Comparison of ENCODE assay signal across 7 mouse cellular contexts in the genomic region with DNA sequence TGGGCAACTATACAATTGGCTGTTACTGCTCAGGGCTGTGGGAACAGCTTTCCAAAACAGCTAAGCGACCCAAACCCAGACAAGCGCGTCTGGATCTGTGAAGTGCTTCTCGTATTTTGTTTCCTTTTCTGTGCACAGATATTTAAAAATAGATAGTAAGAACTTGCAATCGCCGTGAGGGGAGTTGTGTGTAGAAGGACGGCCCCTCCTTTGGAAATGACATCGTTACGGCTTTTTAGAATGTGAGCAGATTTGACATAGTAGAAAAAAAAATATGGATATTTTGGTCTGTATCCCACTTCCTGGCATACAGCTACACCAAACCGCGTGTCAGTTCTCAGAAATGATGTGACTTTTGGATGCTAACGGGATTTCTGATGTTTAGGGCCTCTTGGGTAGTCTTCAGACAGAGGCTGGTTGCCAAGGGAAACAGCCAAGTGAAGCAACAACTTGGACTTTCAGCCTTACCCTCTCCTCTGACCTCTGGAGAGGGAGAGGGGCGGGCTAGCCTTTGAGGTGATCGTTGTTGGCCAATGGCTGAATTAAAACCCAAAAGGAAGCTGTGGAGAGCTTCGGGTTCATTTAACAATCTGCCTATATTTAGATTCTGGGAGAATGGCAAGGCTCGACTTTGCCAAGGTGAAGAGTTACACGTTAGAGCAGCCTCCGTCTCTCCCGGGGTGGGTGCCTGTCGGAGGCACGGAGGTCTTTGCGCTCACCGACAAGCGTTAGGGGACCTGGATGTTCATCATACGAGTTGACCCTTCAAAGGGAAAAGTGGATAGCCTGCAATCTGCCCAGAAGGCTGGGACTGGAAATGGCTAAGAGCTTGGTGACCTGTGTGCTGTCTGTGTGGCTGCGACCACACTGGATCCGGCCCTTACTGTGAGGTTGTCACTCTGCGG. TPM values are rescaled to one million over a fixed set of nuclear protein-coding genes. Genes with fewer than 3 reads are reported as not detected.
DNase-seq lines count a peak whose midpoint lies in the region; ATAC-seq and TF ChIP-seq lines count a peak whose summit lies in the region.

No protein-coding gene starts in this region.

- H3K4me3 ChIP-seq in ES-Bruce4 (ENCODE audit: low read depth, low read length): peak overlapping the region; percentile 69
- no peak overlapping the region for H3K4me3 ChIP-seq in intestine, embryonic 14.5 days (ENCODE audit: low read depth, low read length)
- H3K4me3 ChIP-seq in liver, embryonic 15.5 days (replicated peaks): peak overlapping the region; percentile 23
- H3K4me3 ChIP-seq in stomach, embryonic 14.5 days (ENCODE audit: low read depth, low read length): no peak overlapping the region

- H3K36me3 ChIP-seq in ES-Bruce4 (ENCODE audit: control insufficient read depth, insufficient read depth, low read length, poor library complexity, severe bottlenecking): no peaks in the 10 kb centered on the region
- no peaks in the 10 kb centered on the region for H3K36me3 ChIP-seq in intestine, embryonic 14.5 days (ENCODE audit: control insufficient read depth, insufficient read depth, low read length)
- no peaks in the 10 kb centered on the region for H3K36me3 ChIP-seq in liver, embryonic 15.5 days (replicated peaks)
- H3K36me3 ChIP-seq in stomach, embryonic 14.5 days (ENCODE audit: control insufficient read depth, insufficient read depth, low read length): no peaks in the 10 kb centered on the region

- TF ChIP-seq CTCF in ES-Bruce4 (IDR thresholded peaks at IDR 0.05; ENCODE audit: low read depth, low read length): no peak

- H3K4me1 ChIP-seq in ES-Bruce4 (ENCODE audit: control insufficient read depth, insufficient read depth, low read length): no peaks in the 10 kb centered on the region
- peaks cover 7% of the 10 kb centered on the region for H3K4me1 ChIP-seq in intestine, embryonic 14.5 days (replicated peaks; ENCODE audit: control insufficient read depth, insufficient read depth, low read length)
- H3K4me1 ChIP-seq in liver, embryonic 15.5 days (replicated peaks): peaks cover 42% of the 10 kb centered on the region
- H3K4me1 ChIP-seq in stomach, embryonic 14.5 days (ENCODE audit: control insufficient read depth, insufficient read depth, low read length): peaks cover 2% of the 10 kb centered on the region; the same call in 1 of the 2 replicates

- WGBS in intestine, embryonic 14.5 days: 60% methylated on average over 28 of the region's 28 CpGs
- 51% methylated on average over 28 of the region's 28 CpGs for WGBS in liver, embryonic 15.5 days (ENCODE audit: insufficient replicate concordance)
- WGBS in stomach, embryonic 14.5 days: 62% methylated on average over 28 of the region's 28 CpGs

- peak; percentile 33 for ATAC-seq in granulocyte monocyte progenitor cell, adult 5-6 weeks (replicated peaks; ENCODE audit: poor library complexity, severe bottlenecking)
- ATAC-seq in intestine, embryonic 14.5 days (replicated peaks; ENCODE audit: low FRiP score, low TSS enrichment, low read depth): no peak
- peak; percentile 17; the same call in 1 of the 2 replicates for ATAC-seq in liver, embryonic 15.5 days (ENCODE audit: insufficient read depth)
- no peak for ATAC-seq in stomach, embryonic 14.5 days (ENCODE audit: insufficient number of reproducible peaks, insufficient read depth, low FRiP score, low read depth)

- H3K9me3 ChIP-seq in ES-Bruce4 (replicated peaks; ENCODE audit: control insufficient read depth, insufficient read depth, low read length, poor library complexity, severe bottlenecking): no peaks in the 10 kb centered on the region
- no peaks in the 10 kb centered on the region for H3K9me3 ChIP-seq in intestine, embryonic 14.5 days (ENCODE audit: control insufficient read depth, low read length)
- no peaks in the 10 kb centered on the region for H3K9me3 ChIP-seq in liver, embryonic 15.5 days (replicated peaks)
- H3K9me3 ChIP-seq in stomach, embryonic 14.5 days (ENCODE audit: control insufficient read depth, low read depth, low read length): no peaks in the 10 kb centered on the region

- peak overlapping the region; percentile 22 for H3K4me2 ChIP-seq in intestine, embryonic 14.5 days (ENCODE audit: low read length)
- H3K4me2 ChIP-seq in liver, embryonic 15.5 days: peak overlapping the region; percentile 42
- H3K4me2 ChIP-seq in stomach, embryonic 14.5 days (replicated peaks; ENCODE audit: low read depth, low read length): peak overlapping the region; percentile 35

- TF ChIP-seq POLR2A in ES-Bruce4 (IDR thresholded peaks at IDR 0.05; ENCODE audit: insufficient read depth, low read length): no peak

- DNase-seq in ZHBTc4 (ENCODE audit: low read depth, low spot score): peak; percentile 56
- no peak for DNase-seq in intestine, embryonic 14.5 days (ENCODE audit: low spot score)
- no peak for DNase-seq in cerebellum, adult 9-11 months

- H3K27ac ChIP-seq in ES-Bruce4 (ENCODE audit: insufficient read depth, low read length): no peak overlapping the region
- H3K27ac ChIP-seq in intestine, embryonic 14.5 days (ENCODE audit: low read depth): no peak overlapping the region
- H3K27ac ChIP-seq in liver, embryonic 15.5 days (replicated peaks): peak overlapping the region; percentile 62
- H3K27ac ChIP-seq in stomach, embryonic 14.5 days (ENCODE audit: low read length): no peak overlapping the region

- H3K9ac ChIP-seq in ES-Bruce4 (ENCODE audit: low read depth, poor library complexity, severe bottlenecking): peak overlapping the region; percentile 51
- no peak overlapping the region for H3K9ac ChIP-seq in intestine, embryonic 14.5 days (ENCODE audit: low read length)
- no peak overlapping the region for H3K9ac ChIP-seq in liver, embryonic 15.5 days
- H3K9ac ChIP-seq in stomach, embryonic 14.5 days (replicated peaks; ENCODE audit: low read depth, low read length): no peak overlapping the region

- no peaks in the 10 kb centered on the region for H3K27me3 ChIP-seq in ES-Bruce4 (ENCODE audit: control insufficient read depth, insufficient read depth, low read length, poor library complexity, severe bottlenecking)
- no peaks in the 10 kb centered on the region for H3K27me3 ChIP-seq in intestine, embryonic 14.5 days (replicated peaks; ENCODE audit: control insufficient read depth, insufficient read depth, low read length)
- peaks cover 8% of the 10 kb centered on the region for H3K27me3 ChIP-seq in liver, embryonic 15.5 days
- no peaks in the 10 kb centered on the region for H3K27me3 ChIP-seq in stomach, embryonic 14.5 days (ENCODE audit: control insufficient read depth, insufficient read depth, low read length)

- TF ChIP-seq EP300 in ES-Bruce4 (IDR thresholded peaks at IDR 0.05; ENCODE audit: insufficient read depth, low read depth, low read length): no peak

RNA-seq across cellular contexts. Expression of a gene that starts 7.2 kb away (rescaled TPM):
- 3.4 TPM in 1 of 2 replicates, not detected in the other for polyA plus RNA-seq in ES-Bruce4 (2011; ENCODE audit: insufficient read depth, insufficient read length, low read depth, missing spikeins)
- total RNA-seq in granulocyte monocyte progenitor cell, adult 5-6 weeks (2014; fragmentation: Nextera tagmentation): not detected in 2 replicates
- 1.6 and 3.6 TPM in 2 replicates for total RNA-seq in granulocyte monocyte progenitor cell, adult 5-6 weeks (2017)
- not detected in 2 replicates for polyA plus RNA-seq in intestine, embryonic 14.5 days (2014; fragmentation: Nextera tagmentation; extraction: Ambion mirVana)
- not detected in 2 replicates for polyA plus RNA-seq in liver, embryonic 15.5 days (2015; fragmentation: Nextera tagmentation; extraction: Ambion mirVana)
- not detected in 2 replicates for polyA plus RNA-seq in stomach, embryonic 14.5 days (2014; fragmentation: Nextera tagmentation; extraction: Ambion mirVana)

Comparison
In these comparisons a context has a peak if more than half of its experiments do, and no peak if none do; other contexts are left out.
1. H3K4me3 ChIP-seq: peak in ES-Bruce4 (single experiment) and liver, embryonic 15.5 days (single experiment); none in intestine, embryonic 14.5 days (single experiment) and stomach, embryonic 14.5 days (single experiment).
2. ATAC-seq: peak in granulocyte monocyte progenitor cell, adult 5-6 weeks (single experiment) and liver, embryonic 15.5 days (single experiment); none in intestine, embryonic 14.5 days (single experiment) and stomach, embryonic 14.5 days (single experiment).
3. Peak in every context shown above with its lines, with median percentiles within 50 percentile points of each other: H3K4me2 ChIP-seq.